Mouse (Mus musculus): ENCODE results near the gene Spata25.

The Spata25 gene

GRCm38 (mm10) chr2:164850061-164850460, 21.7 kb upstream of the Spata25 start:
- no peak for DNase-seq

- no peak for DNase-seq
Observed at GRCm38 (mm10) chr2:164845782-164846181, 17.4 kb upstream of the Spata25 start.

- DNase-seq, result no peak
Observed at GRCm38 (mm10) chr2:164835164-164835563, 6.8 kb upstream of the Spata25 start.

GRCm38 (mm10) chr2:164834531-164834930, 6.2 kb upstream of the Spata25 start:
- DNase-seq, result no peak

- DNase-seq, result peak; percentile 90
Observed at GRCm38 (mm10) chr2:164833314-164833959, 5.1 kb upstream of the Spata25 start, which contains the start of gene Neurl2. Gene Neurl2, minus strand, starts transcription at chr2:164833456.

- peak; percentile 78 for DNase-seq
Observed at GRCm38 (mm10) chr2:164832748-164833301, 4.5 kb upstream of the Spata25 start, which contains the start of gene Ctsa. Gene Ctsa, plus strand, starts transcription at chr2:164832873.

GRCm38 (mm10) chr2:164832032-164832747, 3.9 kb upstream of the Spata25 start:
- peak; percentile 21 for DNase-seq

GRCm38 (mm10) chr2:164831029-164831428, 2.7 kb upstream of the Spata25 start:
- no peak for DNase-seq

GRCm38 (mm10) chr2:164829090-164829489, 753 bp upstream of the Spata25 start:
- no peak for DNase-seq

GRCm38 (mm10) chr2:164827146-164827850, 1.0 kb downstream of the Spata25 start:
- no peak for DNase-seq

- DNase-seq, result no peak
Observed at GRCm38 (mm10) chr2:164825521-164825920, 2.8 kb downstream of the Spata25 start.

- no peak for DNase-seq
Observed at GRCm38 (mm10) chr2:164823969-164824368, 4.4 kb downstream of the Spata25 start.

GRCm38 (mm10) chr2:164823181-164823585, 5.2 kb downstream of the Spata25 start:
- DNase-seq, result no peak

GRCm38 (mm10) chr2:164822636-164823165, 5.6 kb downstream of the Spata25 start, which contains the start of gene Zswim1:
Gene Zswim1, plus strand, starts transcription at chr2:164822686.
- peak; percentile 100 for DNase-seq

- DNase-seq, result no peak
Observed at GRCm38 (mm10) chr2:164821060-164821459, 7.3 kb downstream of the Spata25 start.

GRCm38 (mm10) chr2:164817703-164818102, 10.6 kb downstream of the Spata25 start:
- DNase-seq, result no peak

GRCm38 (mm10) chr2:164817206-164817605, 11.1 kb downstream of the Spata25 start:
- no peak for DNase-seq

- DNase-seq, result no peak
Observed at GRCm38 (mm10) chr2:164815821-164816220, 12.5 kb downstream of the Spata25 start.

GRCm38 (mm10) chr2:164815348-164815747, 13.0 kb downstream of the Spata25 start:
- DNase-seq, result no peak

GRCm38 (mm10) chr2:164813557-164813956, 14.8 kb downstream of the Spata25 start:
- DNase-seq, result no peak

GRCm38 (mm10) chr2:164806614-164807013, 21.7 kb downstream of the Spata25 start:
- DNase-seq, result no peak

GRCm38 (mm10) chr2:164805332-164805718, 23.0 kb downstream of the Spata25 start:
- no peak for DNase-seq
